Mouse (Mus musculus): ENCODE measurements around the gene Slc7a6. TPM values are rescaled to one million over a fixed set of nuclear protein-coding genes. Genes with fewer than 3 reads are reported as not detected.
A peak's percentile ranks its signal among the peaks of the same experiment; 100 is the strongest.

Gene Slc7a6
- total and polyA plus RNA-seq, 2 experiments from 2014 or later, result 43.6 to 48.9 TPM

- peak overlapping the region; percentile 87 for H3K9ac ChIP-seq
- no peak for DNase-seq
These were observed 618 bp downstream of the Slc7a6 start for GRCm38 (mm10) chr8:106169017-106169933.

GRCm38 (mm10) chr8:106169934-106170480, 1.4 kb downstream of the Slc7a6 start:
- no peak for ATAC-seq
- H3K4me3 ChIP-seq (ENCODE audit: low read depth, low read length), result peak overlapping the region; percentile 88
- peak; percentile 35 for TF ChIP-seq CTCF (IDR thresholded peaks at IDR 0.05; ENCODE audit: low read depth)
- no peaks in the 10 kb centered on the region for H3K36me3 ChIP-seq (ENCODE audit: insufficient read depth)
- peaks cover 7% of the 10 kb centered on the region; the same call in 1 of the 2 replicates for H3K4me1 ChIP-seq (ENCODE audit: insufficient read depth)
- no peak overlapping the region for H3K27ac ChIP-seq (ENCODE audit: low read depth, low read length)
- H3K9me3 ChIP-seq (ENCODE audit: low read length), result no peaks in the 10 kb centered on the region
- peak overlapping the region; percentile 87 for H3K4me2 ChIP-seq (ENCODE audit: low read depth)
- no peaks in the 10 kb centered on the region for H3K27me3 ChIP-seq (ENCODE audit: insufficient read depth, low read length)
- WGBS, result 28% methylated on average over 6 of the region's 6 CpGs
- peak; percentile 18 for DNase-seq
- peak overlapping the region; percentile 87 for H3K9ac ChIP-seq

More at GRCm38 (mm10) chr8:106169017-106169933, 618 bp downstream of the Slc7a6 start:
- no peak for TF ChIP-seq CTCF (IDR thresholded peaks at IDR 0.05; ENCODE audit: low read depth)
- H3K4me3 ChIP-seq (ENCODE audit: low read depth, low read length), result peak overlapping the region; percentile 88
- peak overlapping the region; percentile 93 for H3K27ac ChIP-seq (ENCODE audit: low read depth, low read length)
- peaks cover 7% of the 10 kb centered on the region; the same call in 1 of the 2 replicates for H3K4me1 ChIP-seq (ENCODE audit: insufficient read depth)
- H3K27me3 ChIP-seq (ENCODE audit: insufficient read depth, low read length), result no peaks in the 10 kb centered on the region
- no peaks in the 10 kb centered on the region for H3K9me3 ChIP-seq (ENCODE audit: low read length)
- ATAC-seq, result peak; percentile 83
- H3K4me2 ChIP-seq (ENCODE audit: low read depth), result peak overlapping the region; percentile 87
- 2% methylated on average over 54 of the region's 54 CpGs for WGBS
- peaks cover 4% of the 10 kb centered on the region for H3K36me3 ChIP-seq (ENCODE audit: insufficient read depth)

GRCm38 (mm10) chr8:106173566-106173965, 4.9 kb downstream of the Slc7a6 start:
- H3K9me3 ChIP-seq (ENCODE audit: low read length), result no peaks in the 10 kb centered on the region
- no peak overlapping the region for H3K4me3 ChIP-seq (ENCODE audit: low read depth, low read length)
- 94% methylated on average over 3 of the region's 3 CpGs for WGBS
- TF ChIP-seq CTCF (IDR thresholded peaks at IDR 0.05; ENCODE audit: low read depth), result no peak
- no peak overlapping the region for H3K4me2 ChIP-seq (ENCODE audit: low read depth)
- H3K27ac ChIP-seq (ENCODE audit: low read depth, low read length), result no peak overlapping the region
- H3K27me3 ChIP-seq (ENCODE audit: insufficient read depth, low read length), result no peaks in the 10 kb centered on the region
- peaks cover 7% of the 10 kb centered on the region; the same call in 1 of the 2 replicates for H3K4me1 ChIP-seq (ENCODE audit: insufficient read depth)
- no peak overlapping the region for H3K9ac ChIP-seq
- DNase-seq (no peak), ATAC-seq (no peak)
- H3K36me3 ChIP-seq (ENCODE audit: insufficient read depth), result no peaks in the 10 kb centered on the region

GRCm38 (mm10) chr8:106176891-106177290, 8.2 kb downstream of the Slc7a6 start:
- H3K27me3 ChIP-seq (ENCODE audit: insufficient read depth, low read length), result no peaks in the 10 kb centered on the region
- no peak for DNase-seq
- no peak overlapping the region for H3K4me2 ChIP-seq (ENCODE audit: low read depth)
- no peak overlapping the region for H3K4me3 ChIP-seq (ENCODE audit: low read depth, low read length)
- no peak for TF ChIP-seq CTCF (IDR thresholded peaks at IDR 0.05; ENCODE audit: low read depth)
- H3K4me1 ChIP-seq (ENCODE audit: insufficient read depth), result no peaks in the 10 kb centered on the region
- 2% methylated on average over 1 of the region's 1 CpGs for WGBS
- no peak overlapping the region for H3K9ac ChIP-seq
- no peak for ATAC-seq
- H3K27ac ChIP-seq (ENCODE audit: low read depth, low read length), result no peak overlapping the region
- peaks cover 11% of the 10 kb centered on the region for H3K36me3 ChIP-seq (ENCODE audit: insufficient read depth)
- no peaks in the 10 kb centered on the region for H3K9me3 ChIP-seq (ENCODE audit: low read length)

- Histone ChIP-seq H3K4me2 (ENCODE audit: low read depth) (no peak overlapping the region), H3K9ac (no peak overlapping the region), H3K36me3 (ENCODE audit: insufficient read depth) (peaks cover 14% of the 10 kb centered on the region), H3K27me3 (ENCODE audit: insufficient read depth, low read length) (no peaks in the 10 kb centered on the region), H3K4me3 (ENCODE audit: low read depth, low read length) (no peak overlapping the region), H3K9me3 (ENCODE audit: low read length) (no peaks in the 10 kb centered on the region), H3K27ac (ENCODE audit: low read depth, low read length) (no peak overlapping the region), H3K4me1 (ENCODE audit: insufficient read depth) (no peaks in the 10 kb centered on the region)
- no peak for TF ChIP-seq CTCF (IDR thresholded peaks at IDR 0.05; ENCODE audit: low read depth)
- 81% methylated on average over 1 of the region's 1 CpGs for WGBS
- ATAC-seq (no peak), DNase-seq (no peak)
These were observed 8.9 kb downstream of the Slc7a6 start for GRCm38 (mm10) chr8:106177594-106177993.

GRCm38 (mm10) chr8:106178428-106178827, 9.8 kb downstream of the Slc7a6 start:
- no peak overlapping the region for H3K4me2 ChIP-seq (ENCODE audit: low read depth)
- peaks cover 14% of the 10 kb centered on the region for H3K36me3 ChIP-seq (ENCODE audit: insufficient read depth)
- DNase-seq (no peak), ATAC-seq (no peak)
- H3K27me3 ChIP-seq (ENCODE audit: insufficient read depth, low read length), result no peaks in the 10 kb centered on the region
- H3K9me3 ChIP-seq (ENCODE audit: low read length), result no peaks in the 10 kb centered on the region
- H3K9ac ChIP-seq, result no peak overlapping the region
- no peaks in the 10 kb centered on the region for H3K4me1 ChIP-seq (ENCODE audit: insufficient read depth)
- H3K27ac ChIP-seq (ENCODE audit: low read depth, low read length), result no peak overlapping the region
- WGBS, result 70% methylated on average over 2 of the region's 2 CpGs
- no peak overlapping the region for H3K4me3 ChIP-seq (ENCODE audit: low read depth, low read length)
- no peak for TF ChIP-seq CTCF (IDR thresholded peaks at IDR 0.05; ENCODE audit: low read depth)

Measured in forebrain, postnatal 0 days (tissue).